Mouse (Mus musculus) frontal cortex, adult 2 months (tissue): Measurements from ENCODE around the gene Rad51b. TPM values are rescaled to one million over a fixed set of nuclear protein-coding genes. Genes with fewer than 3 reads are reported as not detected.
A peak's percentile ranks its signal among the peaks of the same experiment; 100 is the strongest.

Experiments
- DNase-seq, 2 experiments: peaks; one replicate each; pipeline ENCODE4 v3.0.0; 2022; ENCODE audit warnings: low spot score in 1 of 2; ENCODE audit errors: extremely low spot score in 1 of 2
- polyA plus RNA-seq: library from polyadenylated mRNA; depleted of rRNA; stranded (reverse); fragments of >200 nt; gene quantifications from 2 replicates; pipeline ENCODE4 v1.2.3, GENCODE M21; 2012

Rad51b gene
- polyA plus RNA-seq, 1 experiment: 0.14 TPM

DNA sequence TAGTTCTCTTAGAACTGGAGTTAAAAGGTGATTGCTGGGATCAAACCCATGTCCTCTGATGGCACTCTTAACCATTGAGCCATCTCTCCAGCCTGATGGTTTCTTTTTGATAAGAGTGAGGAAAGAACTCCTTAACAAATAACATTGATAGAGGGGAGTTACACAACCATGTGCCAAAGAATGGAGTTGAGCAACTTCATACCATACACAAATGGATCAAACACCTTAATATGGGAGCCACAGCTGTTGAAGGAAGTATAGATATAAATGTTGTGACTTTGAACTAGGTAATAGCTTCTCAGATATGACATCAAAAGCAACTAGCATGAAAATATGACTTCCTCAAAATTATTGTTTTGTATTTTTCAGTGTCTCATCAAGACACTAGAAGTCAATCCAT lies 173.0 kb downstream of the Rad51b start:
- DNase-seq: no peak

DNA sequence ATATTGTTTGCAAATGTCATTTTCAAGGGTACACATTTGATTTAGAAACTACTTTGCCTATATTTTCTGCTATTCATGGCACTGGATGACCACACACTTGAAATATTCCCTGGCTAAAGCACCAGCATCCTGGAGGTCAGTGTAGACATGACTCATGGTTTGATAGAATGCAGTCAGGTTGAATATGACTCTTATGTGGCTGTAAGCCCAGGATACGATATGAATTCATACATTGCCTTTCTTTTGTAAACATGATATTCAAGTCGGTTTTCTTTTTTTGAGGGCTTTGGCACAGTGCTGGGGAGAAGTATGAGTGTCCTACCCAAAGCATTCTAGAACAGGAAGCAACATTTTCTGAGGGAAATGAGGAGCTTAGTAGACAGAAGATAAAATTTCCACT lies 174.8 kb downstream of the Rad51b start:
- no peak for DNase-seq

DNA sequence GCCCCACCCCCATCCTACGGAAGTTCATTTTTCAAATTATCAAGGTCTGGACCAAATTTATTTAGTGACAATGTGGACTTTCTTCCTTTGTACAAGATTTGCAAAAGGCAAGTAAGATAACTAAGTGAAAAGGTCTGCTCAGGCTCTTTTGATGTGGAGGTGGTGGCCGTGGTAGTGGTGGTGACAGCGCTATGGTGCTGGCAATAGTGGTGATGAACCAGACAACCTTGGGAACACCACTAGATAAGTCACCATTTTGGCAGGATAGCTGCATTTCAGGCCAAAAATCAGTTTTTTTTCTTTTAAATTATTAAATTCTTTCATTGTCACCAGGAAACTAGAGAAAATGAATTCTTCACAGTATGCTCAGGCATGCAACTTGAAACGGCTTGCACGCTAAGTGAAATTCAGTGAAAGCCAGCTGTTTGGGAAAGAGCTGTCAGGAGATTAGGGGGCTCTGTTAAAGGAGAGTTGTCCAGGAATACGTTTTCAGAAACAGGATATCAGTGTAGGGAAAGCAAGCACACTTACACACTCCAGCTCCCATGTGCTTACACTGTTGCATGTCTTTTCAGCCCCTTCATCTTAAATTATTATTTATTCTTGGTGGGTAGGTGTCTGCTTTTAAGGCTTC lies 179.4 kb downstream of the Rad51b start:
- DNase-seq: no peak

DNA sequence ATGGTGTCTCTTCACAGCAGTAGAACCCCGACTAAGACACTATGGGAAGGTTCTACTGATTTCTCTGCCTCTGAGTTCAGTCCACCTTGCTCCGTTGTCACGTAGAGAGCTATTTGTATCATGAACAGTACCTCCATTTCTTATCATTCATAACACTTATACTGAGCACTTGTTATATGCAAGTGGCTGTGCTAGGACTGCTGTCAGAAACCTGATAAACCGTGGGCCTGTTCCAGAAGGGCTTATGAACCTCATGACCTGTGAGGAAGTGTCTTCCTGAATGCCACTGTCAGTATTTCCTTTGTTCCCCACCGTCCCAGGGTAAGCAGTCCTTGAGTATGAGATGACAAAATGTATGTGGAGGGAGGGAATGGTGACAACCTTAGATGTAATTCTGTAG lies 181.7 kb downstream of the Rad51b start:
- no peak for DNase-seq

DNA sequence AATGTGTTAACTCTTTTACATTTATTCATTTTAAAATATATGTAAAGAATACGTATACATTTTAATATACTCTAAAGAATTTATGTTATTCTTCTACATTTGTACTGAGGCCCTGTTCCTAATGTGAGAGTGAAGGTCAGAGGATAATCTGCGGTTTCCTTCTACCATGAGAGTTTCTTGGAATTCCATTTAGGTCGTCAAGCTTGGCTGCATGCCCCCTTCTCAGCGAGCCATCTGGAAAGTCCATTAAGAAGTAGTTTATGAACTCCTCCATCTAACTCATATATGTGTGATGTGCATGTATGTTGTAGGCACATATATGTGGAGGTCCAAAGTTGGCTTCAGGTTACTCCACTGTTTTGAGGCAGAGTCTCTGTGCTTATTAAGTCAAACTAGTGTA lies 188.4 kb downstream of the Rad51b start:
- no peak for DNase-seq

DNA sequence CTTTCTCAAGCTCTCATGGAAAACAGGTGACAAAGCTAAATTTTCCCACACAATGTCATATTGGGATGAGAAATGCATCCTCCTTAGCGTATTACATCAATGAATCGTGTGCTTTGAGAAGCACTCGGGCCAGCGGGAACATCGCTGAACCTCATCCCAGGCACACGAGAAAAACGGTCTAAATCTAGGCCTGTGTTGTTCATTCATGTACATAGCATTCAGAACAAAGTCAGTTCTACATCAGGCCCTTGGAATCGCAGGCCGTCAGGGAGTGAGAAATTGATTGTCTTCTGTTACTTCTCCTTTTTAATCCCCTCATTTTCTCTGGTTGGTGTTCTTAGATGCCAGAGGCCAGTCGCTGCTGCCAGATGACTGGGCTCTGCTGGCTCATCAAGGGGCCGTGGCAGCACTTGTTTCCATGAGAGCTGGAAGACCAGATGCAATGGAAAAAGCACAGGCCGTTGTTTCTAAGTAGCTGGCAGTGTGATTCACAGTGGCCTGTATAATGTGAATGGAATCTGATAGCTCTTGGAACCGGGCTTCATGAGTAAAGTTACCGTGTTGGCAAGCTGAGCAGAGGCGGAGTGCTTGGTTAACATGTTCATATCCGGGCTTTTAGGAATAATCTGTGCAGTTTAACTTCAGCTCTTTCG lies 191.6 kb downstream of the Rad51b start:
- peak in 1 of 2 experiments; percentile 42 for DNase-seq

DNA sequence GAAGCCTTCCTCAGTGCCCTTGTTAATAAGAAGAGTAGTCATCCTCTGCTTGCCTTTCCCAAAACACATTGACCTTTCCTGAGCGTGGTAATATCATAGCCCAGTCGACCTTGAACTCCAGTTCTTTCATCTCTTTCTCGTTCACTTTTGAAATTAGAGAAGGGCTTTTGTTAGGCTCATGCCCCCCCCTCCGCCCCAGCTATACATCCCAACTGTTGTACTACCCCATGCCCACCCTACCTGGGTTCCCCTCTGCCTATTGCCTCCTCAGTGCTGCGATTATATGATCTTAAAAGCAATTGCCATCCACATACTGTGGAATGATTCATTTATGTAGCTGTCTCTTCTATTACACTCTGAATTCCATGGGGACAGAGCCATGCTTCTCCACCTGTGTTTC lies 193.5 kb downstream of the Rad51b start:
- no peak for DNase-seq

DNA sequence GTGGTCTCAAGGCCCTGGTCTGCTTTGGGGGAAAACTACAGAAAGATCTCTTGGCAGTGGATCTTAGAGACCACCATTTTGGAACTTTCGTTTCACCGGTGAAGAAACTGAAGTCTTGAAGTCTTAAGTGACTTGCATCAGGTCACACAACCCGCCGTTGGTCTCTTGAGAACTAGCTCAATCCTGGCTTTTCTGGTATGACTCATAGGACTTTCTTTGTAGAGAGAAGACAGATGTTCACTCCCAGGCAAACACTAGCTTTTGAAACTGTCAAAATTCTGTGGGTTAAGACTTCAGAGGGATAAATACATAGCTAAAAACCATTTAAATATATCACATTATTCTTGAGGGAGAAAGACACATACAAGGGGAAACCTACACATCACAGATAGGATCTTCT lies 195.1 kb downstream of the Rad51b start:
- no peak for DNase-seq

DNA sequence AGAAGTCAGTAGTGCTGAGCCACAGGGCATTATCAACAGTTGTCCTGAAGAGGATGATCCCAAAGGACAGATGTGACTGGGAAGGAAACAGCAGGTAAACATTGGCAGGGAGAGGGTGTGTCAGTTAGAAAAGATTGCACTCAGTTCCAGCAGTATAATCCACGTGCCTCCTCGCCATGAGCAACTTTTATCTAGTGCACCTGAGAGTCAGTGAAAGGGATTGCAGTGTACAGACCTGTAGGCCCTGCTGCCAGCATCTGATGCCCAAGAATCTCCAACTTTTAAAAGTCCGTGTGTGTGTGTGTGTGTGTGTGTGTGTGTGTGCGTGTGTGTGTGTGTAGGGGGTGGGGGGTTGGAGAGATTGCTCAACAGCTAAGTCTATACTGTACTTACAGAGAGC lies 195.5 kb downstream of the Rad51b start:
- no peak for DNase-seq

DNA sequence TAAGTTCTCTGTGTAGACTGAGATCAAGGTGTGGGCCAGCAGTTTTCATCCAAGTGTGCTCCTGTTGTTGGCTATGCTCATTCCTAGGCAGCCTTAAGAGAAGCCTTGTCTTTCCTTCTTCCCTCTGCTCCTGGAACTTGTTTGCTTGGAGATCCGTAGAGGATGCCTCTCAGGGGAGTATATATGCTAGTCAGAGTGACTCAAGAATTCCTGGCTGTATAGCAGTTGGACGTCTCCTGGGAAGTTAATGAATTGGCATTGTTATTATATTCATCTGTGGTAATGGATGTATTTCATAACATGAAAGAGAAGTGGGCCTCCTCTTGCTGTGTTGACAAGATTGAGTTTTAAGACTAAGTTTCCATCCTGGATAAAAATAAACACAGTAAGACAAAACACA lies 196.4 kb downstream of the Rad51b start:
- no peak for DNase-seq

DNA sequence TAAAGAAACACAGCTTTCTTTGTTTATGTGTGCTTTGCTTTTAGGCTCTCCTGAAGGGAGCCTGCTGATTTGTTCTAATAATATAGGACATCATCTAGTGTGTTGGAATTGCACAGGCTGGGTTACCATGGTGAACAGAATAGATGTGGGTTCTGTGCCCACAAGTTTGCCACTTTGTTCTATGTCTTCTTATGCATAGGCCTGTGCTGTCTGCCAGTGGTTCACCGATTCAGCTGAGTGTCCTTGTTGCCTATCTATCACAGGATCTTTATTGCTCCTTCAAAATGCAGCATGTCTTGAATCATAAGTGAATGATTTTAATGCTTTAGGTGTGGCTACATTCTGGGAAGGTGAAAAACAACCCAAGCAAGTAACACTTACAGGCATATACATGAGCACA lies 201.2 kb downstream of the Rad51b start:
- DNase-seq: no peak

DNA sequence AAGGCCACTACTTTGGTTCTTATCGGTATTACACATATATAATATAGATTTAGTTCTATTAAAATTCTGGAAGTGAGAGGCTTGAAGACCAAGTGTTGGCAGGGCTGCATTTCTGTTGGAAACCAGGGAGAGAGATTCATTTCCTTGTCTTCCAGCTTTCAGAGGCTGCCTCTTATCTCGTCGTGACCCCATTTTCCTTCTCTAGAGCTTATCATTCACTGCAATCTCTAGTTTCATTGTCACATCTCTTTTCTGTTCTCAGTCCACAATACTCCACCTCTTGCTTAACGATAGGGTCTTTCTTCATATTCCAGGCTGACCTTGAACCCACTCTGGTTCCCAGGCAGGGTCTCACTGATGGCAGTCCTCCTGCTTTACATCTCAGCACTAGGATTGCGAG lies 202.7 kb downstream of the Rad51b start:
- no peak for DNase-seq

DNA sequence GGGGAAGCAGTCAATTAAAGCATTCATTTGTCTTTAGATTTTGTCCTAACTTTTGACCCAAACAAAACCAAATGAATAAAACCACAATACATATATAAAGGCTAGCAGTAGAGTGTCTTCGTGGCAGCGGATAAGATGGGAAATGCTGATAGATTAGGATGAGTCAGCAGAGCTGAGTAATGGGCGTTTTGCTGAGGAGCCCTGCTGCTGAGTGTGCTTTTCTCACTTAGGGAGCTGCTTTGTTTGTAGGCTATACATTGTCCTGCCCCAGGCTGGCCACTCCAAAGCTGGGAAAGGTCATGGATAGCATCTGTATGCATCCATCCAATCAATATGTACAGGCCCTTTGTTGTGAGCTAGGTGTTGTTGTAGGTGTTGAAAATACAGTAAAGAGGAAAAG lies 204.8 kb downstream of the Rad51b start:
- no peak for DNase-seq

DNA sequence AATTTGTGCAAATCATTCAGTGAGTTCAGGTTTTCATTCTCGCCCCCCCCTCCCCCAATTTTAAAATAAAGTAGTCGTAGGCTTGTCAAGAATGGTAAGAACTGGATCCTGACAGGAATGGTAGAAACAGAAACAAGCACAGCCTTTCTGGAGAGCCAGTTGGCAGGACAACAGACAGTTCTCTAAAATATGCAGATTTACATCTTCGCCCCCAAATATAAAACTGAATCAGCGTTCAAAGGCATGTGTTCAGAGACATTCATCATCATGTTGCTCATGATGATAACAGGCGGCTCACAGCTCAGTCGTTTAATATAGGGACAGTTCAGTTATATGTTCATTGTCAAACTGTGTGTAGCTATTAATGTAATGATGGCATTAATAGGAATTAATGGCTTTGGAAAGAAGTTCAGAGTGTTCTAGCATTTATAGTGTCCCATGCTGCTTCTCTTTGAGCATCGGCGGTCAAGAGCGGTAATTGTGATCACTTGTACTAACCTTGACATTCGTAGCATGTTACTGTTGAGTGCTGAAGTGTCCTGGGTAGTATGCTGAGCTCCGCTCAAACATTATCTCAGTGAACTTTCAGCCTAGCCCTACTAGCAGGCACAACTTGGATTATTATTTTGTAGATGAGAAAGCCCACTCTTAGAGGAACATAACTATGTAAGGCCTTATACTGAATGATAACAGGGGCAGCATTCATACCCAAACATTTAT lies 205.9 kb downstream of the Rad51b start:
- peak in 1 of 2 experiments; percentile 42 for DNase-seq

DNA sequence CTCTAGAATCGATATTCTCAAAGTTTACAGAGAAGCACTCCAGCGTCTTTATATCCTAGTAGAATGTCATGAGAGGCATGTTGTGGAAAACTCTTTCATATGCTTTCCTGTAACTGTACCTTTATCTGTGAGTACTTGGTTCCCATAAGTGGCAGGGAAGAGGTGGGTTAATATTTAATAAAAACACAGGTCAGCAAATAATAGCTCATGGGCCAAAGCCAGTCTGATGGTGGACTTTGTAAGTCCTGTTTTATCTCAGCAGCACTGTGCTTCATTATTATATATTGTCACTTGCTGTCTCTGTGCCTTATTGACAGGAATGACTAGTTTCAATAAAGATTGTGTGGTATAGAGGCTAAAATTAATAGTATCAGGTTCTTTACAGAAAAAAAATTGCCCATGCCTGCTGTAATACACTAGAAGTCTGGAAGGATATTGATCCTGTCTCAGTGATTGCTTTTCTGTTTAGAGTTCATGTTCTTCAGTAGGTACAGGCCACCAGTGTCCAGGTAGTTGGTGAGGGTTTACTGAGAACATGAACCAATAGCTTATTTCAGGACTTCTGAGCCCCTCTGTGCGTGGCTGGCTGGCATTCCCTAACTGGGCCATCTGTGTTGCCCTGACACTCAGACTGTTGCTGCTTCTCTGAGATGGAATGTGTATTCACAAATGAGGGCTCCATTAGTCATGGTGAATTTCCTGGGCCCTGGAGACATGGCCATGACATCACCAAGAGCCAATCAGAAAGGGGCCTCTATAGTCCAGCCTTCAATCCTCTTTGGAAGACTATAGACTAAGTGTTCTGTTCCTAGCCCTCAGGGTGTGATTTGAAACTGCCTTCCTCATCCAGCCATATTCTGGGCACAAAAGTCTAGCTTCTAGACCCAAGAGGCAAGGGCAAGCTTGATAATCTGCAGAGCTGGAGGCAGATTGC lies 206.8 kb downstream of the Rad51b start:
- no peak for DNase-seq

DNA sequence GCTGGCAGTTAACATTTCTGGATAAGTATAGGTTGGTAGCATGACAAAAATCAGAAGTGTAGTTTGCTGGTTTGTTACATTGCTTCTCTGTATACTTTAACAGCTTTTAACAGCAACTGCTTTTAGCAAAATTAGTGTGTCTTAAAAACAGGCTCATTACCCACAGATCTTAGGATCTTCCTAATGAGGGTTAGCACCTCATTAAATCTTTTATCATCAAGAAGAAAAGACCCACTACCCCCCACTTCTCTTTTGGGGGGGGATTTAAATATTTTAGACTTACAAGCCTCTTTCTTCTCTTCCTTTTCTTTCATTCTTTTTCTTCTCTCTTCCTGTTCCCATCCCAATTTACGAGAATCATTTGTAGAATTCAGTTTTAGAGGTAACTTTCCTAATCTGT lies 207.6 kb downstream of the Rad51b start:
- no peak for DNase-seq

DNA sequence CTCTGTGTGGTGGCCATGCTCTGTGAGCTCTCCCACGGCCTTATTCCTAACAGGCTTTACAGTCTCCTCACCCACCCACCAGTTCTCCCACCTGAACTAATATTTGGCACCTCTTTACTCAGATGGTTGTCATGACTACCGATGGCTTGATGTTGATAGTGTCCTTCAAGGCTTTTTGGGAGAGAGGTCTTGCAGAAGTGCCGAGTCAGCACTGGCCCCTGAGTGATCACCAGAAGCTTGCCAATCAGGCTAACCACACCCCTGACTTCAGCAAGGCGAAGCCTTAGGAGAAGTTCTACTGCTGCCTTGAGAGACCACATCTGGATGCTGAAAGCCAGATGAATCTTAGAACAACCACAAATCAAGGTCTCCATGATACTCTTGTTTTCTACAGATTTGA lies 209.3 kb downstream of the Rad51b start:
- DNase-seq: no peak

DNA sequence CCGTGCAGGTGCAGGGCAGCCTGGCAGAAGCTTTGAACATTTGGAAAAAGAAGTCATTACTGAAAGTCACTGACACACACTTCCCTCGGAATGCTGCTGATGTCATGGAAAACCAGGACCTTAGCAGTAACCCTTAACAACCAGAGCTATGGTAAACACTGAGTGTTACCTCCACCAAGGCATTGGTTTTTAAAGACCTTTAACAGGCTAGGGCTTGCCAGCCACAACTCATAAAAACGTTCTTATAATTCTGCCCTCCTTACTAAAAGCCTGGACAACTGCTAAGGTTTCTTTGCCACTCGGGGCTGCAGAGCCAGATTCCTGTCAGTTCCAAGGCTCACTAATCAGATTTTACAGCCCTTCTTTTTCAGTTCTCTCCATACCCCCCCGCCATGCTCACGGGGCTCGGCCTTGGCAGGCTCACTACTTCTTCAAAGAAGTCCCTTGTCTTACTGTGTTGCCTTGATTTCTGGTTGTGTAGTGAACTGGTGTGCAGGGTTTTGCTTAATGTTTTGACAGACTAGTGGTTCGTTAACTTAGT lies 210.1 kb downstream of the Rad51b start:
- DNase-seq: peak in 1 of 2 experiments; percentile 51

DNA sequence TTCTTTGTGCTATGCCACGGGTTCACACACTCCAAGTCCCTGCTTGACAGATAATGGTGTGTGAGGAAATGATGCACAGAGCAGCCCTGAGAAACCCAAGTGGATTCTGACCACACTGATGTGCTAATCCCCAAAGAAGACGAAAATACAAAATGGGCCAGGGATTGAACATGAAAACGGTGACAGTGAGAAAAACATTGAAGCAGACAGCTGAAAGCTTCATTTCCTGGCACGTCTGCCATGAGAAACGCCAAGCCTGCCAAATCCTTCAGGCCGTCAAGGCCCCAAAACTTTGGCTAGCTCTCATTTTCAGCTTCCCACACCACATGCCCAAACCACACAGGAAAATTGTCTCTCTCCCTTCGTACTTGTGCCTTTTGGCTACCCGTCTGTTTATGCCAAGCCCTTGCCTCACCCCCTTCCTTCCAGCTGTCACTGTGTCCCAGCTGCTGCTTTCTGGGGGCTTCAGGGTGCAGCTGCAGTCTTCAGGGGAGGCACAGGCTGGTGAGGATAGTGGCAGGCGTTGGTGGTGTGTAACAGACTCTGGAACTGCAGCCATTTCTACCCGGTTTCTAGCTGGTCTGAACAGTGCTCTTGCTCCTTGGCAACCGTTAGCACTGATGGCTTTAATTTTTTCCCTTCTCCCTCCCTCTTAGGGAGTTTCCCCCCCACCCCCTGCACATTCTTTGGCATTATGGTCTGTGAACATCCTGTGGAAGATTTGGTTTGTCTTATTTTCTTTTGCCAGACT lies 214.5 kb downstream of the Rad51b start:
- DNase-seq: peak; percentile 33 to 67
